Mouse (Mus musculus) telencephalon, adult 2 months (tissue): ENCODE data around the gene Asphd2.
A peak's percentile ranks its signal among the peaks of the same experiment; 100 is the strongest.

Experiments
- DNase-seq: peaks from one replicate; pipeline ENCODE4 v3.0.0-alpha.2; 2011; ENCODE audit warnings: low read depth, low spot score

The Asphd2 gene

DNA sequence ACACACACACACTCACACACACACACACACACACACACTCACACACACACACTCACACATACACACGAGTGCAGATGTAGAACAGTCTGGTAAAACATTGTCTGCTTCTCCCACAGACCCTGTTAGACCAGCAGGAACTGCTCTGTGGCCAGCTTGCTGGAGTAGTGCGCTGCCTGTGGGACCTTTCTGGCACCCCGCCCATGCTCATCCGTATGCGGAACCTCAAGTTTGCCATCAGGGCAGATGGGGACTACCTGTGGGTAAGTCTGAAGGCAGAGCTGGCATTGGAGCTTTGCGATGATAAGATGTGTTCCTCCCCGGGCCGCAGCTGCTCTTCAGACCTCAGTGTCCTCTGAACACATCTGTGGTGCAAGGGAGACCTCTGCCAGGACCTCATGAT, 45.5 kb downstream of the Asphd2 start:
- no peak for DNase-seq

DNA sequence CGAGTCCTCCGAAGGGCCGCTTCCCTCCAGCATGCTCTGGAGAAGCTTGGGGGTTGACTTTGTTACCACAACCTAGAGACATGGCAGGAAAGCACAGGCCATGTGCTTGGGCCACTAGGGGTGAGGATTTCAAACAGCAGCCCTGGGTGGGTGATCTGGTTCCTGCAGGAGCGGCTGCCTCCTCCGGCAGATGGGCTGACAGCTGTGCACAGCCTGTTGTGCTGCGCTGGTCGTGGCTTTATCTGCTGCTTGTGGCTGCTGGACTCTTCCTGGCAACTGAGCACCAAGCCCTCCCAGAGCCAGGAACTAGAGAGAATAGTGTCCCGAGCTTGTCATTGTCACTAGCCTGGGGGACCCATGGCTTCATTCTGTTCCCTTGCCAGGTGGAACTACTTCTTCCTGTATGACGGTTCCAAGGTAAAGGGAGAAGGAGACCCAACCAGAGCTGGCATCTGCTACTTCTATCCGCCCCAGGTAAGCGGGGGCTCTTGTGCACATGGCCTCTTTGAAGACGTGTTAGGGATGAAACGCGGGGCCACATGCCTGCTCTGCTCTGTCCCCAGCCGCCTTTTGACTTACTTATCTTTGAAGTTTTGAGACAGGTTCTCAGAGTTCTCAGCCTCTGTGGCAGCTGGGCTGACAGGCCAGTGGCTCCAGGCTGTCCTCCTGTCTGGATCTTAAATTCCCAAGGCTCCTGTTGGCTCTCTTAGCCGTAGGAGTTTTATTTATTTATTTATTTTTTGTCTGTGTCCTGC, 48.3 kb downstream of the Asphd2 start:
- DNase-seq: no peak

DNA sequence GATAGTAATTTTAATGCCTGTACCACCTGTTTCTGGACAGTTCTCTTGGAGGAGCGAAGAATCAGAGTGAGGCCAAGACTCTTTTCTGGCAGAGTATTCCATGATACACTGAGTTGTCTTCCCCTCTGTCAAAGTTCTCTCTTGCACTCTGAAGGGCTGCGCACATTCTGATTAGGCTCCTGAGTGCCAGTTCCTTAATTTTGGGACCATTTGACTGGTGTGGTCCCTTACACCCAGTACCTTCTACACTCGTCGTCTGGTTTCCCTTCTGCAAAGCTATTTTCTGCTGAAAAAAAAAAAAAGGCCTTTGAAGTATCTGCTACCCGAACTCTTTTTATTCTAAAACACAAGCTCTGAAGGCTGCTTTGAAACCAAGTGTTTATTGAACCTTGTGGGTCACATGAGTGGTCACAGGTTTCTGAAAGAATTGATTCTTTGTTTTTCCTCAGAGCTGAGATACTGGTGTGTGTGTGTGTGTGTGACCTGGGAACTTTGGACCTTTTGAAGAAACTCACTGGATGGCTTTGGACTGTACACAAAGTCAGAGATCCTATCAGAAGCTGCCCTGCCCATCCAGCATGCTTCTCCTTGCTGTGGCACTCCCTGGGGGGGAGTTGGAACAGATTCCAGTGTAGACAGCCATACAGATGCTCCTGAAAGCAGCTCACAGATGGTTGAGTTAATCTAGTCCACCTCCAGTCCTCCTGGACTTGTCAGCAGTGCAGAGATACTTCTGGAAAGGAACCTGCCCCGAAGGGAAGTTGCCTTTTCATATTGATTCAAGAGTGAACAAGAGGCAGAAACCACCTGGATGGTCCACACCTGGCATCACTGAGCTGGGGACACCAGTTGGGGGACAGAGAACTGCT, 50.3 kb downstream of the Asphd2 start:
- peak; percentile 77 for DNase-seq

DNA sequence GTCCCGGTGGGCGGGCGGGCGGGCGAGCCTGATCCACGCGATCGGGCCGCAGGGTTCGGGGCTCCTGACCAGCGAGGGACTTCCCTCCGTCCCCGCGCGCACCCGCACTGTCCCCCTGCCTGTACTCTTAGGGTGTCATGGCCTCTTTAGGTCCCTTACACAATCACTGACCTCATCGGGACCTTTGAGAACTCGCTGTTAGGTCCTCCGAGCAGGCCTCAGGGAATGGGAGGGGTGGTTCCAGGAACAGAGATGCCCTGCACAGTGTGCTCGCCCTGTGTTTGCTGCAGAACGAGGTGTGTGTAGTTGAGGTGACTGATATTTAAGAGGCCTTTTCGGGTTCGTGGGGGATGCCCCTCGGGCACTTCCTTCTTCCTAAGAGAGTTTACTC, 51.5 kb downstream of the Asphd2 start:
- DNase-seq: no peak

DNA sequence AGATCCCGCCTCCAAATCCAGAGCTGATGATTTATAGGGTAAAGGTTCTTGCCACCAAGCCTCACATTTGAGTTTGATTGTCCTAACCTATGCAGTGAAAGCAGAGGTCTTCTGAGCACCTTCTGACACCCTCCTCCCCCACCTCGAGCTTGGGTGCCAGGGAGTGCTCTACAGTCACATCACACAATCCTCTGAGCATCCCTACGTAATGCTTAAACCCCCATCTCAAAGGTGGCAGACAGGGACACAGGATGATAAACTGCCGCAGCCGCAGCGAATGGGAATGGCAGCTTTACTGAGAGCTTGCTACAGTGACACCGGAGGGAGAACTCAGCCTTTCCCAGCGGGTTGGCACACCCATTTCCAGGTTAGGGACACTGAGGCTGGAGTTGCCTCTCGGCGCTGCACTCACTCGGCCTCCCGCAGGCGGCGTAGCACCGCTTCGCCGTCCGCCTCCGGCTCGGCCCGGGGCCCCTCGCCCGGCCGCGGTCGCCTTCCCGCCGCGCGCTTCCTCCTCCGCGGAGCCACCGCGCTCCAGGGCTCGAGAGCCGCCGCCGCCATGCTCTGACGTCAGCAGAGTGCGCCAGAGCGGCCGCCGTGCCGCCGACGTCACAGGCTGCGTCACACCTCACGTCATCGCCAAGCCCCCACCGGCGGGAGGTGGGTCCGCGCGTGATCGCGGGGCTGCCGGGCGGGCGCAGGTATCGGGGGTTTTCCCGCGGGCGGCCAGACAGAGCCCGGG, 52.0 kb downstream of the Asphd2 start, which contains the start of the genes Srrd and Hps4:
Srrd (minus strand) TSS at position 578 of the 742 bp plus-strand sequence.
Hps4 (plus strand) TSS at position 621 of the 742 bp plus-strand sequence.
- DNase-seq: no peak

DNA sequence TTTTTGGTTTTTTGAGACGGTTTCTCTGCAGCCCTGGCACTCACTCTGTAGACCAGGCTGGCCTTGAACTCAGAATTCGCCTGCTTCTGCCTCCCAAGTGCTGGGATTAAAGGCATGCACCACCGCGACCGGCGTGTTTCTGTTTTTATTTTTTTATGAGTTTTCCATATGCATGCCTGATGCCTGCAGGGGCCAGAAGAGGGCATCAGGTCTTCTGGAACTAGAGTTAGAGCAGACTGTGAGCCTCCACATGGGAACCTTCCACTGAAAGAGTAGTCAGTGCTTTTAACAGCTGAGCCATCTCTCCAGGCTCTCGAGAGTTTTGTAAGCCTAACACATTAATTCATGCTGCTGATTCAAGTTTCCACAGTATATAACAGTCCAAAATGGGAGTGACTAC, 55.5 kb downstream of the Asphd2 start:
- no peak for DNase-seq

DNA sequence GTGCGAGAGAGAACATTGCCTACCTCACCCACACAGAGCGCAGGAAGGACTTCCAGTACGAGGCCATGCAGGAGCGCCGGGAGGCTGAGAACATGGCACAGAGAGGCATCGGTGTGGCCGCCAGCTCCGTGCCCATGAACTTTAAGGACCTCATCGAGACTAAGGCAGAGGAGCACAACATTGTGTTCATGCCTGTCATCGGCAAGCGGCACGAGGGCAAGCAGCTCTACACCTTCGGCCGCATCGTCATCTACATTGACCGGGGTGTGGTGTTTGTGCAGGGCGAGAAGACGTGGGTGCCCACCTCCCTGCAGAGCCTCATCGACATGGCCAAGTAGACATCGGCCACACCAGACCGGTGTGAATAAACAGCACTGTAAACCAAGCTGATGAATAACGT, 57.7 kb downstream of the Asphd2 start:
- DNase-seq: no peak

DNA sequence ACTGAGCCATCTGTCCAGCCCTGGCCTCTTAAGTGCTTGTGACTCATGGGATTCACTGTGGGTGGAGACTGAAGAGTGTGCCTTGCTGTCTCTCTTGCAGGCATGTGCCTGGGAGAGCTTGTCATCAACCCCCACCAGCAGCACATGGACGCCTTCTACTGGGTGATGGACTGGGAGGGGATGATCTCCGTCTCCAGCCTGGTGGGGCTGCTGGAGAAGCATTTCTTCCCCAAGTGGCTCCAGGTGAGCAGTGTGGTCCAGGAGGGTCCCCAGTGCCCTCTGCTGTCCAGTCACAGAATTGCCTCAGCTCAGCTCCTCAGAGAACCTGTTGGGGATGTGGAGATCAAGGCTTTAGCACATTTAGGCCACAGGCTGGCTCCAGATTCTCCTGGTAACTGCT, 59.2 kb downstream of the Asphd2 start:
- DNase-seq: no peak
